Mouse (Mus musculus): ENCODE data around the gene Lelp1.

Lelp1 gene

GRCm38 (mm10) chr3:92142644-92143043 is at the start of gene Lelp1:
Gene Lelp1 (minus strand): TSS chr3:92142744.
- DNase-seq (ENCODE audit: extremely low spot score), result no peak

DNA sequence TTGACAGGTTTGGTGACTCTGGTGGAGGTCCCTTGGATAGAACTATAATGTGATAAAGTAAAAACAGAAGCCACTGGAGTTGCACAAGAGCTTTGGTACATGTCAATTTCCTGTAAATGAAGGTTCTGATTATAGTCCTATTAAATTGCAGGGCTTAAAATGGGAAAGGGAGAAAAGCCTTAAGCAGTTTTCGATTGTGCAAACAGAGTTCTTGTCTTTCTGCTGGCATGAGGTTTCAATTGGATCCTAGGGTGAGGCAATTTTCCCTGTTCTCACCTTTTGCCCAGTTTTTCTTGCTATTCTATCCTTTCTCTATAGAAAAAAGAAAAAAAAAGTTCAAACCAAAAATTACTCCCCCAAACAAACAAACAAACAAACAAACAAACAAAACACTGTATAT is 34.3 kb upstream of the Lelp1 start:
- DNase-seq (ENCODE audit: extremely low spot score), result no peak

GRCm38 (mm10) chr3:92169847-92170246 is 27.3 kb upstream of the Lelp1 start:
- no peak for DNase-seq (ENCODE audit: extremely low spot score)

GRCm38 (mm10) chr3:92153322-92153721 is 10.8 kb upstream of the Lelp1 start:
- peak; percentile 64 for DNase-seq (ENCODE audit: extremely low spot score)

GRCm38 (mm10) chr3:92150631-92151277 is 8.2 kb upstream of the Lelp1 start:
- DNase-seq (ENCODE audit: extremely low spot score), result peak; percentile 48

DNA sequence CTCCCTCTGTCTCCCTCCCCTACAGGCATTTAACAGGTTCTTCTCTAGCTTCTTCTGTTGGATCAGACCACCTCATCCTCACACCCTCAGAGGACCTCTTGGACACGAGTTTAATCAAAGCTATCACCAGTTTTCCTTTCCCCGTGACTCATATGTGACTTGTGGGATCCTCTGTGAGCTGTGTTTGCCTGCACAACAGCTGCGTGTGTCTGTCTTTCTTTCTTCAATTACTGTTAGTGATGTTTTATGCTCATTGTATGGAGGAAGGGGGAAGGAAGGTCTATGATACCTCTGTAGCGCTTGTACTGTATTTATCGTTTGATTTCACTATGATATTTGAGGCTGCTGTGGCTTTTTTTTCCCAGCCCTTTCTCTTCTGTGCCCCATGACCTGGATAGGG is 5.4 kb upstream of the Lelp1 start:
- no peak for DNase-seq (ENCODE audit: extremely low spot score)

DNA sequence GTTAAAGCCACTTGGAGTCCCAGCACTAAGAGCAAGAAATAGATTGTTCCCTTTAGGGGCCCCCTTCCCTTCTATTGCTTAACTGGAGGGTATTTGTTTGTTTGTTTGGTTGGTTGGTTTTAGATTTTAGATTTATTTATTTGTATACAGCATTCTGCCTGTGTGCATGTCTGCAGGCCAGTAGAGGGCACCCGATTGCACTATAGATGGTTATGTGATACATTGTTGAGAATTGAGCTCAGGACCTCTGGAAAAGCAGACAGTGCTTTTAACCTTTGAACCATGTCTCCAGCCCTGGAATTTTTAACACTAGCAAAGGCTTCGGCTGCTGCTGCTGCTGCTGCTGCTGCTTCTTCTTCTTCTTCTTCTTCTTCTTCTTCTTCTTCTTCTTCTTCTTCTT is 4.9 kb upstream of the Lelp1 start:
- peak; percentile 15 for DNase-seq (ENCODE audit: extremely low spot score)

- DNase-seq (ENCODE audit: extremely low spot score), result no peak
Observed at GRCm38 (mm10) chr3:92123847-92124246, 18.7 kb downstream of the Lelp1 start, which contains the start of gene Prr9. Gene Prr9 (minus strand): TSS chr3:92123947.

DNA sequence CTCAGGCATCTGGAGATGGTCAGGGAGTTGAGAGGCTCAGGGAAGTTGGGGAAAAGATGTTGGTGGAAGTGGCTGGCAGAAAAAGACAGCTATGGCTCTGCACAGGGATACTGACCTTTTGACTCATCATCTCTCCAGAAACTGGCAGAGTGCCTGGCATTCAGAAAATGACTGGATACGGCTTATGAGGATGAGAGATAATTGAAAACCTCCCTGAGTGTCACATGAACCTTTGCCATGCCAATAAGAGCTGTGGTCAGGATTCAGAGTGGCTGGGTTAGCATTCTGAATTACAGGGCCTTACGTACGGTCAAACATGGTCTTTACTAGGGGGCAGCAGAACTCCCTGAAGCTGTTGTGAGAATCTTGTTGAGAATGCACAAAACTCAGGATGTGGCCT is 21.6 kb downstream of the Lelp1 start:
- no peak for DNase-seq (ENCODE audit: extremely low spot score)

- peak; percentile 9 for DNase-seq (ENCODE audit: extremely low spot score)
Observed at GRCm38 (mm10) chr3:92117930-92118329, 24.6 kb downstream of the Lelp1 start.

- DNase-seq (ENCODE audit: extremely low spot score), result no peak
Observed at GRCm38 (mm10) chr3:92111526-92111925, 31.0 kb downstream of the Lelp1 start.

DNA sequence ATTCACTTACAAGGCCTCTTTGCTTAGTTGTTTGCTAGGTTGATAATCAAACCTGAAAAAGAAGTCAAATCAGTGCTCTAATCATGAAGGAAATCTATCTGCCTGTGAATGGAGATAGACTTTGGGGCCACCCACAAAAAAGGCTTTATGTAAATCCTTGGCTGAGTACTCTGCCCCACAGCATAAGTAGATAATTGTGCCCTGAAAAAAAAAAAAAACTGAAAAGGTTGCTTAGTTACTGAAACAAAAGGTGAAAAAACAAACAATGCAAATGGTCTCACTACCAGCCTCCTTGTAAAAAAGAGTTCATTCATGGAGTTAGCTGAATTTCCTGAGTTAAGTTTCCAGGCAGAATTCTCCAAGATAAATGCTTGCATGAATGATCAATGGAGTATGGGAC is 31.8 kb downstream of the Lelp1 start:
- no peak for DNase-seq (ENCODE audit: extremely low spot score)

GRCm38 (mm10) chr3:92106582-92106981 is 36.0 kb downstream of the Lelp1 start:
- DNase-seq (ENCODE audit: extremely low spot score), result peak; percentile 50
